Mouse (Mus musculus) left cerebral cortex, postnatal 36 days (tissue): ENCODE data around the gene Snap29. TPM values are rescaled to one million over a fixed set of nuclear protein-coding genes. Genes with fewer than 3 reads are reported as not detected.

Source experiments
- DNase-seq, 2 experiments: peaks; one replicate each; pipeline ENCODE4 v3.0.0; 2021 to 2022; ENCODE audit warnings: low spot score in 2 of 2, mixed read lengths in 1 of 2
- intact Hi-C: fragments of 180-260 bp; cut with DNase I; formaldehyde crosslinking; loops from one replicate; pipeline ENCODE4 v1.15.1; 2025
- total RNA-seq, 2 experiments: library from RNA; stranded (reverse); gene quantifications; 2 replicates each; pipeline ENCODE4 v1.2.3; 2021

Snap29 gene
- 10 to 100 TPM; 19.7 to 20.5 TPM for total RNA-seq

GRCm38 (mm10) chr16:17405736-17406443 lies at the start of gene Snap29, which contains the start of gene Pi4ka:
Gene Snap29, plus strand, starts transcription at chr16:17405986.
Gene Pi4ka, minus strand, starts transcription at chr16:17406314.
- DNase-seq = peak; percentile 99 to 100
- intact Hi-C loops = loop anchor here (5.0 to 10.0 kb wide), 2 partner anchors 46 to 129 kb away; partner anchors contain the start of genes Crkl and Thap7

GRCm38 (mm10) chr16:17356031-17356430 lies 49.8 kb upstream of the Snap29 start:
- intact Hi-C loops = no loop called here
- no peak for DNase-seq

- DNase-seq = peak in 1 of 2 experiments; percentile 34
- intact Hi-C loops = no loop called here
Observed at GRCm38 (mm10) chr16:17358787-17359186, 47.0 kb upstream of the Snap29 start.

GRCm38 (mm10) chr16:17382306-17382705 lies 23.5 kb upstream of the Snap29 start:
- no peak for DNase-seq
- intact Hi-C loops = no loop called here

- no peak for DNase-seq
- intact Hi-C loops = no loop called here
Observed at GRCm38 (mm10) chr16:17383594-17384326, 22.0 kb upstream of the Snap29 start.

GRCm38 (mm10) chr16:17392784-17393183 lies 13.0 kb upstream of the Snap29 start:
- no peak for DNase-seq
- intact Hi-C loops = no loop called here

- no peak for DNase-seq
- intact Hi-C loops = loop anchor here (10.0 kb wide), 1 partner anchor 132 kb away; the partner anchor contains the start of gene Thap7
Observed at GRCm38 (mm10) chr16:17402855-17403254, 2.9 kb upstream of the Snap29 start.

GRCm38 (mm10) chr16:17405271-17405696 lies 502 bp upstream of the Snap29 start:
- peak; percentile 86 to 90 for DNase-seq
- intact Hi-C loops = loop anchor here (5.0 to 10.0 kb wide), 2 partner anchors 47 to 130 kb away; partner anchors contain the start of genes Crkl and Thap7

- intact Hi-C loops = loop anchor here (5.0 to 10.0 kb wide), 2 partner anchors 46 to 128 kb away; partner anchors contain the start of genes Crkl and Thap7
- DNase-seq = no peak
Observed at GRCm38 (mm10) chr16:17406512-17407231, 886 bp downstream of the Snap29 start.

- DNase-seq = no peak
- intact Hi-C loops = loop anchor here (5.0 to 10.0 kb wide), 2 partner anchors 43 to 126 kb away; partner anchors contain the start of genes Crkl and Thap7
Observed at GRCm38 (mm10) chr16:17409046-17409445, 3.3 kb downstream of the Snap29 start.

GRCm38 (mm10) chr16:17410209-17410608 lies 4.4 kb downstream of the Snap29 start:
- DNase-seq = no peak
- intact Hi-C loops = no loop called here

GRCm38 (mm10) chr16:17423021-17423420 lies 17.2 kb downstream of the Snap29 start:
- intact Hi-C loops = no loop called here
- no peak for DNase-seq

- intact Hi-C loops = no loop called here
- DNase-seq = no peak
Observed at GRCm38 (mm10) chr16:17432576-17432975, 26.8 kb downstream of the Snap29 start.

GRCm38 (mm10) chr16:17451541-17452372 lies 46.0 kb downstream of the Snap29 start, which contains the start of gene Crkl:
Gene Crkl, plus strand, starts transcription at chr16:17451987.
- intact Hi-C loops = loop anchor here (5.0 kb wide), 1 partner anchor 44 kb away; the partner anchor contains the start of genes Pi4ka and Snap29
- DNase-seq = peak; percentile 98

- intact Hi-C loops = loop anchor here (5.0 kb wide), 1 partner anchor 45 kb away; the partner anchor contains the start of genes Pi4ka and Snap29
- DNase-seq = peak in 1 of 2 experiments; percentile 61
Observed at GRCm38 (mm10) chr16:17452373-17452715, 46.6 kb downstream of the Snap29 start.

GRCm38 (mm10) chr16:17456901-17457300 lies 51.1 kb downstream of the Snap29 start:
- DNase-seq = no peak
- intact Hi-C loops = no loop called here

GRCm38 (mm10) chr16:17460254-17460653 lies 54.5 kb downstream of the Snap29 start:
- intact Hi-C loops = no loop called here
- no peak for DNase-seq

GRCm38 (mm10) chr16:17461596-17461995 lies 55.8 kb downstream of the Snap29 start:
- intact Hi-C loops = no loop called here
- no peak for DNase-seq

- intact Hi-C loops = no loop called here
- no peak for DNase-seq
Observed at GRCm38 (mm10) chr16:17463184-17463583, 57.4 kb downstream of the Snap29 start.
